Mouse (Mus musculus) adrenal gland, adult 18-20 months (tissue): Measurements from ENCODE around the gene Fbxl15. TPM values are rescaled to one million over a fixed set of nuclear protein-coding genes. Genes with fewer than 3 reads are reported as not detected.

Experiments used
- microRNA-seq, 2 experiments: library from miRNA; unstranded; fragments of <30 nt; microRNA quantifications; one replicate each; pipeline ENCODE4 v1.2.0; 2021; ENCODE audit warnings: borderline number of aligned reads in 2 of 2
- total RNA-seq, 2 experiments: library from RNA; stranded (reverse); gene quantifications; 1 replicate in 1 of 2; 2 replicates in 1 of 2; pipeline ENCODE4 v1.2.3; 2021

Fbxl15 gene
- total RNA-seq, 2 experiments from 2014 or later = 8.8 to 10.3 TPM

Small RNA genes within 50 kb of the gene (microRNA-seq; reads per million reads assigned to microRNA genes)
- 0.61 to 2.8 reads per million in 2 experiments for gene Mir146b

Other genes with a start within 250 kb of the Fbxl15 start
- 10 to 100 TPM; 84.8 to 94.1 TPM for gene Elovl3, start 196.3 kb upstream of the Fbxl15 start, total RNA-seq
- not detected for gene Pitx3, start 179.9 kb upstream of the Fbxl15 start, total RNA-seq
- 10 to 100 TPM; 67.8 to 82.5 TPM for gene Gbf1, start 175.7 kb upstream of the Fbxl15 start, total RNA-seq
- 10 to 100 TPM; 40.4 to 42.8 TPM for gene Nfkb2, start 23.9 kb upstream of the Fbxl15 start, total RNA-seq
- gene Psd, start 1.0 kb upstream of the Fbxl15 start, total RNA-seq = 1 to 10 TPM; 7.5 to 9.2 TPM
- 10 to 100 TPM; 72.1 to 77.9 TPM for gene Cuedc2, start 10.5 kb downstream of the Fbxl15 start, total RNA-seq
- 1 to 10 TPM; 9.3 to 9.4 TPM for gene Mfsd13a, start 12.9 kb downstream of the Fbxl15 start, total RNA-seq
- 1 to 10 TPM; 1.2 TPM for gene 2310034G01Rik, start 22.1 kb downstream of the Fbxl15 start, total RNA-seq
- 100 to 1,000 TPM; 121 to 122 TPM for gene Actr1a, start 67.6 kb downstream of the Fbxl15 start, total RNA-seq
- gene Sufu, start 68.7 kb downstream of the Fbxl15 start, total RNA-seq = 10 to 100 TPM; 17.9 to 20.3 TPM
- 10 to 100 TPM; 46.5 to 56.8 TPM for gene Trim8, start 173.5 kb downstream of the Fbxl15 start, total RNA-seq
- gene Arl3, start 245.0 kb downstream of the Fbxl15 start, total RNA-seq = 10 to 100 TPM; 56.9 to 64.9 TPM
- gene Sfxn2, start 245.2 kb downstream of the Fbxl15 start, total RNA-seq = 1 to 10 TPM; 8.1 to 8.3 TPM